Mouse (Mus musculus) heart, adult 9 months (tissue): ENCODE results near the gene Rassf8.

Source experiments
- DNase-seq, 2 experiments: peaks; one replicate each; pipeline ENCODE4 v3.0.0; 2022; ENCODE audit warnings: low spot score in 2 of 2

Rassf8 gene

GRCm38 (mm10) chr6:145746132-145746849, at the start of gene Rassf8:
TSS of gene Rassf8 (plus strand) at chr6:145746748.
- DNase-seq = peak; percentile 93

GRCm38 (mm10) chr6:145701021-145701540, 45.5 kb upstream of the Rassf8 start:
- no peak for DNase-seq

- no peak for DNase-seq
Observed at GRCm38 (mm10) chr6:145703667-145704066, 42.9 kb upstream of the Rassf8 start.

GRCm38 (mm10) chr6:145709956-145710720, 36.4 kb upstream of the Rassf8 start:
- DNase-seq = no peak

- DNase-seq = no peak
Observed at GRCm38 (mm10) chr6:145710797-145711196, 35.8 kb upstream of the Rassf8 start.

- no peak for DNase-seq
Observed at GRCm38 (mm10) chr6:145711320-145711719, 35.2 kb upstream of the Rassf8 start.

GRCm38 (mm10) chr6:145713241-145714114, 33.1 kb upstream of the Rassf8 start:
- DNase-seq = no peak

GRCm38 (mm10) chr6:145714131-145714530, 32.4 kb upstream of the Rassf8 start:
- no peak for DNase-seq

- DNase-seq = no peak
Observed at GRCm38 (mm10) chr6:145722596-145722995, 24.0 kb upstream of the Rassf8 start.

GRCm38 (mm10) chr6:145723131-145723863, 23.3 kb upstream of the Rassf8 start:
- no peak for DNase-seq

GRCm38 (mm10) chr6:145725849-145726248, 20.7 kb upstream of the Rassf8 start:
- DNase-seq = no peak

- DNase-seq = no peak
Observed at GRCm38 (mm10) chr6:145726986-145727385, 19.6 kb upstream of the Rassf8 start.

GRCm38 (mm10) chr6:145732868-145733267, 13.7 kb upstream of the Rassf8 start:
- no peak for DNase-seq

- DNase-seq = no peak
Observed at GRCm38 (mm10) chr6:145733276-145733675, 13.3 kb upstream of the Rassf8 start.

- DNase-seq = no peak
Observed at GRCm38 (mm10) chr6:145733911-145734310, 12.6 kb upstream of the Rassf8 start.

GRCm38 (mm10) chr6:145736099-145736498, 10.4 kb upstream of the Rassf8 start:
- no peak for DNase-seq

- DNase-seq = no peak
Observed at GRCm38 (mm10) chr6:145739231-145739630, 7.3 kb upstream of the Rassf8 start.

GRCm38 (mm10) chr6:145740011-145740410, 6.5 kb upstream of the Rassf8 start:
- DNase-seq = no peak

- DNase-seq = no peak
Observed at GRCm38 (mm10) chr6:145745291-145745690, 1.3 kb upstream of the Rassf8 start.

- DNase-seq = no peak
Observed at GRCm38 (mm10) chr6:145746921-145747670, 548 bp downstream of the Rassf8 start.
